Mouse (Mus musculus) thymus, adult 2 months (tissue): ENCODE measurements around the gene 2300002M23Rik. TPM values are rescaled to one million over a fixed set of nuclear protein-coding genes. Genes with fewer than 3 reads are reported as not detected.

Experiments used
- DNase-seq: peaks from one replicate; pipeline ENCODE4 v3.0.0; 2021
- H3K27ac ChIP-seq: fragments of 200-500 bp; 2 replicates; pipeline ENCODE4 v1.5.1; 2012; ENCODE audit warnings: low read length, control low read depth; ENCODE audit not compliant: control insufficient read depth, insufficient read depth
- H3K27me3 ChIP-seq: fragments of 200-500 bp; 2 replicates; pipeline ENCODE4 v1.6.1; 2012; ENCODE audit warnings: mild to moderate bottlenecking, low read length, moderate library complexity, mixed read lengths; ENCODE audit not compliant: control insufficient read depth, insufficient read depth
- H3K36me3 ChIP-seq: fragments of 200-500 bp; 2 replicates; pipeline ENCODE4 v1.6.1; 2012; ENCODE audit warnings: mild to moderate bottlenecking, low read length, moderate library complexity; ENCODE audit not compliant: control insufficient read depth, insufficient read depth
- H3K4me1 ChIP-seq: fragments of 200-500 bp; replicated peaks from 2 replicates; pipeline ENCODE4 v1.6.1; 2012; ENCODE audit warnings: low read length; ENCODE audit not compliant: control insufficient read depth, insufficient read depth
- H3K4me3 ChIP-seq: fragments of 200-500 bp; 2 replicates; pipeline ENCODE4 v1.5.1; 2012; ENCODE audit warnings: mild to moderate bottlenecking, low read length, control low read depth, moderate library complexity; ENCODE audit not compliant: control insufficient read depth, insufficient read depth
- CTCF ChIP-seq: fragments of 200-500 bp; IDR thresholded peaks from 2 replicates; pipeline ENCODE4 v1.5.1; 2012; ENCODE audit warnings: mild to moderate bottlenecking, control low read depth, low read length, moderate library complexity, borderline replicate concordance; ENCODE audit not compliant: control insufficient read depth, poor library complexity, insufficient read depth; ENCODE audit errors: extremely low read depth
- POLR2A ChIP-seq: fragments of 200-500 bp; IDR thresholded peaks from 2 replicates; pipeline ENCODE4 v1.6.1; 2012; ENCODE audit warnings: mild to moderate bottlenecking, low read length, control low read depth, moderate library complexity; ENCODE audit not compliant: control insufficient read depth, poor library complexity, insufficient read depth; ENCODE audit errors: extremely low read depth
- WGBS: fragments of 180-500 bp; shearing (Covaris S2); methylation state at CpG from one replicate; pipeline ENCODE4 v1.1.7; 2018; 5-methylcytosine and 5-hydroxymethylcytosine counted together
- polyA plus RNA-seq: library from polyadenylated mRNA; depleted of rRNA; stranded (reverse); fragments of >200 nt; gene quantifications from 2 replicates; pipeline ENCODE4 v1.2.3, GENCODE M21; 2012; rRNA removed

2300002M23Rik gene
- polyA plus RNA-seq, result 0.58 and 0.59 TPM in 2 replicates

- peaks cover 23% of the 10 kb centered on the region for H3K4me1 ChIP-seq
- TF ChIP-seq CTCF (no peak), POLR2A (no peak)
- no peak for DNase-seq
- H3K36me3 ChIP-seq, result no peaks in the 10 kb centered on the region
- no peak within 1 kb of the TSS for H3K4me3 ChIP-seq
- 59% methylated on average over 3 of the region's 3 CpGs for WGBS
- no peak within 1 kb of the TSS for H3K27ac ChIP-seq
- no peaks in the 10 kb centered on the region for H3K27me3 ChIP-seq
These were observed at the start of gene 2300002M23Rik for GRCm38 (mm10) chr17:35567150-35567549. 2300002M23Rik (plus strand) TSS chr17:35567450.

- Histone ChIP-seq H3K4me3 (peak overlapping the region; percentile 67), H3K27me3 (no peaks in the 10 kb centered on the region), H3K4me1 (peaks cover 20% of the 10 kb centered on the region), H3K36me3 (no peaks in the 10 kb centered on the region; the same call in 1 of the 2 replicates), H3K27ac (no peak overlapping the region)
- DNase-seq, result peak; percentile 10
- TF ChIP-seq POLR2A (no peak), CTCF (no peak)
- WGBS, result 23% methylated on average over 12 of the region's 12 CpGs
These were observed 49.7 kb upstream of the 2300002M23Rik start for GRCm38 (mm10) chr17:35517526-35517925.

GRCm38 (mm10) chr17:35524354-35524753 lies 42.9 kb upstream of the 2300002M23Rik start:
- no peaks in the 10 kb centered on the region for H3K27me3 ChIP-seq
- H3K4me3 ChIP-seq, result no peak overlapping the region
- no peaks in the 10 kb centered on the region for H3K36me3 ChIP-seq
- TF ChIP-seq CTCF (no peak), POLR2A (no peak)
- WGBS, result 90% methylated on average over 9 of the region's 9 CpGs
- peaks cover 14% of the 10 kb centered on the region for H3K4me1 ChIP-seq
- no peak overlapping the region for H3K27ac ChIP-seq
- no peak for DNase-seq

GRCm38 (mm10) chr17:35526644-35527043 lies 40.6 kb upstream of the 2300002M23Rik start:
- no peak overlapping the region for H3K4me3 ChIP-seq
- WGBS, result 17% methylated on average over 8 of the region's 8 CpGs
- no peaks in the 10 kb centered on the region for H3K27me3 ChIP-seq
- peak overlapping the region; percentile 14; the same call in 1 of the 2 replicates for H3K27ac ChIP-seq
- DNase-seq, result peak; percentile 48
- H3K4me1 ChIP-seq, result peaks cover 14% of the 10 kb centered on the region
- TF ChIP-seq CTCF (peak; percentile 11; the same call in 1 of the 2 replicates), POLR2A (no peak)
- no peaks in the 10 kb centered on the region for H3K36me3 ChIP-seq

- Histone ChIP-seq H3K4me3 (no peak overlapping the region), H3K4me1 (peaks cover under 1% of the 10 kb centered on the region; the same call in 1 of the 2 replicates), H3K27ac (no peak overlapping the region), H3K36me3 (no peaks in the 10 kb centered on the region), H3K27me3 (no peaks in the 10 kb centered on the region)
- WGBS, result 15% methylated on average over 3 of the region's 3 CpGs
- DNase-seq, result no peak
- no peak for TF ChIP-seq POLR2A
These were observed 34.9 kb upstream of the 2300002M23Rik start for GRCm38 (mm10) chr17:35532360-35532759.

- WGBS, result 41% methylated on average over 7 of the region's 7 CpGs
These were observed 34.3 kb upstream of the 2300002M23Rik start, which contains the start of gene Psors1c2 for GRCm38 (mm10) chr17:35532901-35533300. Psors1c2 (plus strand) TSS chr17:35533201.

GRCm38 (mm10) chr17:35534343-35534742 lies 32.9 kb upstream of the 2300002M23Rik start:
- Histone ChIP-seq H3K36me3 (no peaks in the 10 kb centered on the region), H3K27me3 (no peaks in the 10 kb centered on the region), H3K4me1 (no peaks in the 10 kb centered on the region), H3K27ac (no peak overlapping the region), H3K4me3 (no peak overlapping the region)
- peak; percentile 80 for DNase-seq
- TF ChIP-seq POLR2A, result no peak
- peak; percentile 19; the same call in 1 of the 2 replicates for TF ChIP-seq CTCF
- WGBS, result 7% methylated on average over 6 of the region's 6 CpGs

More at GRCm38 (mm10) chr17:35532901-35533300, 34.3 kb upstream of the 2300002M23Rik start, which contains the start of gene Psors1c2:
- no peak for TF ChIP-seq POLR2A
- TF ChIP-seq CTCF, result no peak
- DNase-seq, result no peak
- Histone ChIP-seq H3K36me3 (no peaks in the 10 kb centered on the region), H3K27ac (no peak within 1 kb of the TSS), H3K4me1 (no peaks in the 10 kb centered on the region), H3K27me3 (no peaks in the 10 kb centered on the region), H3K4me3 (no peak within 1 kb of the TSS)
